Mouse (Mus musculus) cerebellum, adult 9-11 months (tissue): ENCODE data around the gene Bckdhb.
"Not testable (repeated sequence)": the region's sequence is repeated elsewhere in the genome, so short reads cannot be mapped to it uniquely, and the experiment has no call there.

Experiments used
- DNase-seq: peaks from one replicate; pipeline ENCODE4 v3.0.0; 2022

Bckdhb gene

DNA sequence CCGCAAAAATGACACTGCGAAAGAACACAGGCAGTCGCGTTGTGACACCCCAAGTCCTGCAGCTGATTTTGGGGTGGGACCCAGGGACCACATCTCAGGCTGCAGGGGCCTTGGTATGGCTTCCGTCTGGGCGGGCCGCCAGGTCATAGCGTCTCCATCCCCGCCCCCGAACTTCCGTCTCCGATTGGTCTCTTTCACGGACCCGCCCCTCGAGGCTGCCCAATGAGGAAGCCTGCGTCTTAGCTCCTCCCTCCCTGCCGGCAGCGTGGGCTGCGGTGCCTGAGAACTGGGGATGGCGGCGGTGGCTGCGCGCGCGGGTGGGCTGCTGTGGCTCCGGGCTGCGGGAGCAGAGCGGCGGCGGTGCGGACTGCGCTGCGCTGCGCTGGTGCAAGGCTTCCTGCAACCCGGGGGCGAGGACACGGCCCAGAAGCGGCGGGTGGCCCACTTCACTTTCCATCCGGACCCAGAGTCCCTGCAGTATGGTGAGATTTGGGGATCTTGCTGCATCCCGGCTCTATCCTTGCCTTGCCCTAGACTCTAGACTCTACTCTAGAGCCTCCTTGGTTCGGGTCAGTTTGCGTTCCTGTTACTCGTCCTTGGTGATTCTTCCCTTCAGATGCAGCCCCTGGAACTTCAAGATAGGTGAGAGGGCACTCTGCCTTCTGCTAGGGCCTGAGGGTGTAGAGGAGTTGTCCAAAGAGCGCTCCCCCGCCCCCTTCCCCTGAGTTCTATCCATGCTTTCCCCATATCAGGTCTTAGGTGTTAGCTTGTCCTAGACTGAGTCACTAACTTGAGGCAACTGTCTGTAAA lies at the start of gene Bckdhb:
Bckdhb (plus strand) TSS at position 268 of the 810 bp plus-strand sequence.
- peak; percentile 98 for DNase-seq

DNA sequence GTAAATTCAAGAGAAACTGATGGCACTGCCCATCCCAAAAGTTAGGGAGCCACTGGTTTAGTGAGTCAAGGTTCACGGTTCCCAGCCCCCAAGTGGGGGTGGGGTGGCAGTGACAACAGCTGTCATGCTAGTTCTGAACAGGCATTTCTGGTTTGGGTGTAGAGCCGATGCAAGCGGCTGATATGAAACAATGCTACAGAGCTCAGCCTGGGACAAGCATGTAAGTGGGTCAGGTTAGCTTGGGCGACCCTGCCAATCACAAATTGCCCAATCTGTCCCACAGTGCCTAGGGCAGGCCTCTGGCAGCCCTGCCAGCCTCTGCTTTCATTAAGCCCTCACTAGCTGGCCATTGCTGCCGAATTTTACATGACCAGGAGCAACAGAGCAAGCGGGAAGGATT lies 42.8 kb upstream of the Bckdhb start:
- peak; percentile 10 for DNase-seq

GRCm38 (mm10) chr9:83886149-83886548 lies 38.8 kb upstream of the Bckdhb start:
- DNase-seq, result no peak

- no peak for DNase-seq
Measured at GRCm38 (mm10) chr9:83888214-83888613, 36.7 kb upstream of the Bckdhb start.

DNA sequence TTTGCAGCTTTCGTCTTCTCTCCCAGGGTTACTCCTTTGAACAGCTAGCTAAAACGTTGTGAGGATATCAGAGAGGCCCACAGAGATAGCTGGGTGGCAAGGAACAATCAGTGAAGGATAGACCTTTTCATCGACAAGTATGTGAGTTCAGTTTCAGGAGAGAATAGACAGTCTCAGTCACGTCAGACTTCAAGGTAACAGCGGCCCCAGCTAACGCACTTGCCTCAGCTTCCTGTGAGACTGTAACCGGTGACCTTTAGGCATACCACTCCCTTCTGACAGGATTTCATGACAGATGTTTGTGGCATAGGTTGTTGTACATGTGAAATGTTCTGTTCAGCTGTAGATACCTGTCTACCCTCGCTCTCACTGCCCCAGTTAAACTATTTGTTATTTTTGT lies 31.9 kb upstream of the Bckdhb start:
- no peak for DNase-seq

DNA sequence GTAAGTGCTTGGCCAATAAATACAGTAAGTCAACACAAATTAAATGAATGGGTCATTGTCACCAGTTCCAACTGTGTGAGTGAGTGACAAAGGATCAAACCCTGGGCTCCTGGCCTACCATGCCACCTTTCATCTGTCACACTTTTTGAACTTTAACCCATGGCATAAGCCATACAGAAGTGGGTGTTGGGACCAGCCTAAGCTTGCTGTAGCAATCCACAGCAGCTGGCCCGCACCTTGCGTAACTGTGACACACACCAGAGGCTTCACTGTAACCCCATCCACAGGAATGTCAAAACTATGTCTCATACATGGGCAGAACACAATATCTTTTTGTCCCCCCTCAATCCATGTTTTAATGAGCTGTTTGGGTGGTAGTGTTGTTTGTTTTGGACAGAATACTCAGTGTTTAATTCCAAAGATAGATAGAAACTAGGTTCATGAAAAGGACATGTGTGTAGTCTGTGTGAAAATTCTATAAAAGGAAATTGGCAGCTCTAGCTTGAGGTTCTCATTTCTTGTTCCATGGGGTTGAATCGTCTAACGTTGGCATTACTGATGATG lies 31.1 kb upstream of the Bckdhb start:
- DNase-seq, result no peak

GRCm38 (mm10) chr9:83902086-83902485 lies 22.9 kb upstream of the Bckdhb start:
- no peak for DNase-seq

- DNase-seq, result no peak
Measured at GRCm38 (mm10) chr9:83905820-83906219, 19.1 kb upstream of the Bckdhb start.

- DNase-seq, result no peak
Measured at GRCm38 (mm10) chr9:83907017-83907416, 17.9 kb upstream of the Bckdhb start.

GRCm38 (mm10) chr9:83909836-83910235 lies 15.1 kb upstream of the Bckdhb start:
- no peak for DNase-seq

- no peak for DNase-seq
Measured at GRCm38 (mm10) chr9:83910926-83911325, 14.0 kb upstream of the Bckdhb start.

- no peak for DNase-seq
Measured at GRCm38 (mm10) chr9:83922076-83922475, 2.9 kb upstream of the Bckdhb start.

DNA sequence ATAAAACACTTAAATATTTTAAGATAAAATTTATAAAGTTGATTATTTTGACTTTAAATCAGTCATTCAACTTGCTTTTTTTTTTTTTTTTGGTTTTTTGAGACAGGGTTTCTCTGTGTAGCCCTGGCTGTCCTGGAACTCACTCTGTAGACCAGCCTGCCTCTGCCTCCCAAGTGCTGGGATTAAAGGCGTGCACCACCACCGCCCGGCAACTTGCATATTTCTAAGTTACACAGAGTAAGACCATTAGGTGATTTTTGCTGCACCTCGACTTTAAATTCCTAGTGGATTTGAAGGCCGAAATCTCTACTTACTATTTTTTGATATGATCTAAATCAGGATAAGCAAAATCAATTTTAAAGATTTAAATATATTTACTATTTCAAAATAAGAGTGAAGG lies 589 bp upstream of the Bckdhb start:
- DNase-seq, result no peak

DNA sequence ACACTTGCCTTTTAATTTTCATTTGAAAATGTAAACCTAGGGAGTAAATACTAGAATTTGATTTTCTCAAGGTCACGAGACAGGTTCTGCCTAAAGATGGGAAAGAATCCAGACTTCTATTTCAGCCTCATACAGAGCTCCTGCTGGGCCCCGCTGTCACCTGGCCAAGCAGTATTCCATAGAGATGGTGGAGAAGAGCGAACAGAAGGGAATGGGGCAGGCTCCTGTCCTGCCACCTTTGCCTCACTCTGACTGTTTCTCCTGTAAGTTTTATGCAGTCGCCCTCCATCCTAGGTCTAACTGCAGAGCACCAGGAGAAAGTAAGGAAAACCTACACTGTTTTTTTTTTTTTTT lies 720 bp downstream of the Bckdhb start:
- peak; percentile 59 for DNase-seq

DNA sequence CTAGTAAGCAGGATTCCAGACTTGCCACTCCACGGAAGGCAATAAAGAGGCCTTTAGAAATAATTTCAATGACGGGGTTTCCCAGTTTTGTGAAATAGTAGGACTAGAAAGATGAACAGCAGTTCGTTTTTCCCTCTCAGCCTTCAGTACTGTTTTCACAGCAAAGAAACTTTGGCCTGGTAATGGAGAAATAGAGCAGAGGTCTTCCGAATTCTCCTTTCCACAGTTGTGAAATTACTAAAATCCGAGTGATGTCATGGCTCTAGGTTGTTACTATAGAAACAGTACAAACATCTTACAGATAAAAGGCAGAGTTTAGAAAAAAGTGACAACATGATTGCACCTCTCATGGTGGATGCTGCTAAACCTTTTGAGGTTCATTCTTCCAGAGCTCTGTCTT lies 1.4 kb downstream of the Bckdhb start:
- DNase-seq, result no peak

DNA sequence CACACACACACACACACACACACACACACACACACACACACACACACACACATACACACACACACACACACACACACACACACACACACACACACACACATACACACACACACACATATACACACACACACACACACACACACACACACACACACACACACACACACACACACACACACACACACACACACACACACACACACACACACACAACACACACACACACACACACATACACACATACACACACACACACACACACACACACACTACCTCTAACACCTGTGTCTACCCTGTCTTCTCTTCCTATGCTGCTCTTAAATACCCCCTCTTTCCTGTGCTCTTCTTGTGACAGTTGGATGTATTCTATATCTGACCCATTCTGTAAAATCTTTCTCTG lies 14.6 kb downstream of the Bckdhb start:
- not testable (repeated sequence) for DNase-seq

GRCm38 (mm10) chr9:83940016-83940415 lies 15.1 kb downstream of the Bckdhb start:
- no peak for DNase-seq

DNA sequence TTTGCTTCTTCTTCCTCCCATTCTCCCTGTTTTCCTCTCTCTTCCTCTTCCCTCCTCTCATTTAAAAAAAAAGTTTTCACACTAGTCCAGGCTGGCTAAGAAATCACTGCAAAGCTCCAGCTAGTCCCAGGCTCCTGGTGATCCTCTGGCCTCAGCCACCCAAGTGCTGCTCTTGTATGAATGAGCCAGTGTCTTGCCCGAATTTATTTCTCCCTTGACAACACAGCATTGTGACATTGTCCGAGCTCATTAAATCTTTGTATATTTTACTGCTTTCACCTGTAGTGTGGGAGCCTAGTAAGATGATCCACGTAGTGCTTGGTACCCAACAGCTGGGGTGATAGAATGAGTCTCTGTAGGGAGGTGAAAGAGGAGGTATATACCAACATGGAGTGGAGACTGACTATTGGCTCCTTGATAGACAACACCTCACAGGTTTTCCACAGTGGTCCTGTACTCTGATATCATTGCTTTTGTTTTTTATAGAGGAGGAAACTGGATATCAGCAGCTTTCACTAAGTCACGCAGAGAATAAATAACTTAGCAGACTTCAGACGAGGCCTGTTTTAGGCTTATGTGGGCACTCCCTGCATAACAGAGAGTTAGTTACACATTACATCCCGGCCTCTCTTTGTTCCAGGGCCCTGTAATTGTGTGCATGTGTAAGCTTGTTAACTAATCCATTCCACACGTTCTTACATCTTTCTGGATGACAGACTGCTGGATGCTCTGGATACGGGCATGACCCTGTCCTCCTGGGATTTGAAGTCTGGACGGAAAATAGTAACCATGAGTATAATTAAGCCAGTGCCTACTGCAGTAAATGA lies 15.8 kb downstream of the Bckdhb start:
- no peak for DNase-seq

- no peak for DNase-seq
Measured at GRCm38 (mm10) chr9:83951336-83951735, 26.4 kb downstream of the Bckdhb start.

GRCm38 (mm10) chr9:83956632-83957314 lies 31.8 kb downstream of the Bckdhb start:
- peak; percentile 57 for DNase-seq

DNA sequence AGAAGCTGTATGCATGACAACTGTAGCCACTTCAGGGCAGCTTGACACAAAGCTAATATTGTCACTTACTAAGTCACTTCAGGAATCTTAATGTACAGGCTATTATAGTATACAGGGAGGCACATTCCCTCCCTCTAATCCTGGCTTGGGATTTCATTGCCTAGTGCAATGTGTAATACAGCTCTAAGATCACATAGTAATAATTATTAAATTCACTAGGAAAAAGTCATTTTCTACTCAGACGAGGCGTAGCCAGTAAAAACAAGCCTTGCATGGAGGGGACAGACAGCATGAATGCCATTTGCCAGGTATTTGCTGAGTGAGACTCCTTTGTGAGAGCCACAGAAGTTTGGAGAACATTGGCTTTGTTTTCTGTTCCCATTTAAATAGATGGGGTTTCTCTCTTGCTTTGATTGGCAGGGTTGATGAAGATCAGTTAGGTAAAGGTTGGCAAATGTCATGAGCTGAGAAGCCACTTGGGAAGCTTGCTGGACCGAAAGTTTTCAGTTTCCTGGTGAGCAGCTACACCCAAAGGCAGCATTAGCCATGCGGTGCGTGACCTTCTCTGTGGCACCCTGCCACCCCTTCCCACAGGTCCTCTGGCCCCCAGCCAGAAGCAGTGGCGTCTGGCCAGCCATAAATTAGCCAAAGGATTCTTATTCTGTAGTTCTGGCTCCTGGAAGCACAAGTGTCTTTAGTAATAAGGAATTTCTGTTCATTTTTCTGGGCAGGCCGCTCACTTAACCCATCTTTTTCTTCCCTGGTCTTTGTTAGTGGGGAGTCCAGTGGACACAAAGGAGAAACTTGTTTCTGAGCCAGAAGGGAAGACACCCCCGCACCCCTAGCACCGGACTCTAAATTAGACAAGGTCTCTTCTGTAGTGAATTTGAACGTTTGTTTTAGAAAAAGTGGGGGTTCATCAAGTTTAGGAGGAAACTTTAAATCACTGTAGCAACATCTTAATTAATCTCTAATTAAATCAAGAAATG lies 37.4 kb downstream of the Bckdhb start:
- DNase-seq, result peak; percentile 71

DNA sequence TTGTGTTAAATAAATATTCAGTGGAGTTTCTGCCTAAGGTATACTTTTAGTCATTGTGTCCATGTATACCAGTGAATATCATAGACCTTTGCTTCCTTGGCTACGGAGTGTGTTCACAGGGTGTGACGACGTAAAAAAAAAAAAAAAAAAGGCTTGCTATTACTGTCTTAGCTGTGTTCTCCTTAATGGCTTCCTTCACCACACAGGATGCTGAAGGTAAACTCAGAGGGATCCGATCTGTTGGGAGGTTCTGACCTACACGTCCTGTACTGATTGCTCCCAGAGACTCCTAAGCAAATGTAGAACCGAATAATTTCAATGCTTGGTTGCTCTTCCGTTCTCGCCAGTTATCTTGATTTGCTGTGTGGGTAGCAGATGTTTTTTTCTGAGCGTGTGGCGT lies 38.4 kb downstream of the Bckdhb start:
- DNase-seq, result no peak
